ENCODE assay signal across 9 mouse cellular contexts in the genomic region with DNA sequence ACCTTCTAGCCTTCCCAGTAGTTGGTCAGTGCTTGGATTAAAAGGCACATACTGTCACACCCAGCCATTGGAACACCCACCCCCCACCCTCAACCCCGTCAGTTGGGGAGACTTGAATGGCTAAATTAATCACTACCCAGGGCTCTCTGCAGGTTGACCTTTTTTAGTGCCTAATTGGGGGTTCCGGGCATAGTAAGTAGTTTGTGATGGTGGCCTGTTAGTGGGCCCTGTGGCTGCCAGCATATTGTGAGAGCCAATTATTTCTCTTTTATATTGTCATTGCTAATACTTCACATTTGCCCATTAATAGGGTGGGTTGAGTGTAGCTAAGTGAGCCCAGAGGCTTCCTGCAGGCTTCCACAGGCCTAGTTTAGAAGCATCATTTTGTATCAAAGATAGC. TPM values are rescaled to one million over a fixed set of nuclear protein-coding genes. Genes with fewer than 3 reads are reported as not detected.
DNase-seq lines count a peak whose midpoint lies in the region; ATAC-seq and TF ChIP-seq lines count a peak whose summit lies in the region.
"Had no signal": no experiment of that assay in that cellular context is flagged by ENCODE, and none has a peak within 500 bp of the region (broad histone marks: within the 10 kb centered on the region; RNA-seq: fewer than 3 reads in every experiment).

No protein-coding gene starts in this region.

- WGBS in hindbrain, embryonic 11.5 days = 28% methylated on average over 2 of the region's 2 CpGs
- 90% methylated on average over 1 of the region's 2 CpGs for WGBS in macrophage (ENCODE audit: missing documents)

- H3K9ac ChIP-seq in hindbrain, embryonic 11.5 days (ENCODE audit: low read depth, low read length) = no peak overlapping the region

- H3K4me2 ChIP-seq in hindbrain, embryonic 11.5 days (replicated peaks; ENCODE audit: low read depth, low read length) = peak overlapping the region; percentile 46

- no peak for TF ChIP-seq CTCF in G1E (IDR thresholded peaks at IDR 0.05; ENCODE audit: low read depth, low read length)

- intact Hi-C loops in heart, postnatal 10 days (cut with DNase I) = no loop called here

- no peaks in the 10 kb centered on the region; the same call in 1 of the 2 replicates for H3K9me3 ChIP-seq in G1E (replicated peaks)
- H3K9me3 ChIP-seq in hindbrain, embryonic 11.5 days (ENCODE audit: control insufficient read depth, low read length) = no peaks in the 10 kb centered on the region; the same call in 1 of the 2 replicates

- peaks cover 51% of the 10 kb centered on the region for H3K4me1 ChIP-seq in G1E (ENCODE audit: insufficient read depth, low read depth, low read length)
- no peaks in the 10 kb centered on the region for H3K4me1 ChIP-seq in hindbrain, embryonic 11.5 days (replicated peaks; ENCODE audit: control insufficient read depth, insufficient read depth, low read length)

- no peak overlapping the region for H3K27ac ChIP-seq in hindbrain, embryonic 11.5 days (ENCODE audit: low read depth, low read length)
- peak overlapping the region; percentile 90 for H3K27ac ChIP-seq in macrophage

- DNase-seq in heart, adult 11 months = peak; percentile 27
- DNase-seq in heart, postnatal 10 days = no peak
- DNase-seq in G1E (ENCODE audit: low spot score) = no peak
- DNase-seq in hindbrain, embryonic 11.5 days (ENCODE audit: low spot score) = no peak
- DNase-seq in gastrocnemius, postnatal 4 days (ENCODE audit: low spot score in 2 of 2) = no peak
- DNase-seq in left cerebral cortex, adult 8-10 months (ENCODE audit: low spot score in 2 of 2) = no peak
- no peak for DNase-seq in urinary bladder, postnatal 4 days (ENCODE audit: low spot score in 2 of 2)
- DNase-seq: gastrocnemius, postnatal 14 days had no signal

- no peaks in the 10 kb centered on the region for H3K27me3 ChIP-seq in G1E (ENCODE audit: insufficient read depth, low read length)
- H3K27me3 ChIP-seq in hindbrain, embryonic 11.5 days (ENCODE audit: control insufficient read depth, insufficient read depth, low read length) = no peaks in the 10 kb centered on the region

- no peak for ATAC-seq in G1E (ENCODE audit: extremely low read depth, insufficient number of reproducible peaks, low FRiP score, poor library complexity, severe bottlenecking)
- ATAC-seq in hindbrain, embryonic 11.5 days (ENCODE audit: low FRiP score) = no peak

- H3K4me3 ChIP-seq in G1E (ENCODE audit: low read depth, low read length) = peak overlapping the region; percentile 94; the same call in 1 of the 2 replicates
- H3K4me3 ChIP-seq in hindbrain, embryonic 11.5 days (ENCODE audit: low read depth, low read length) = no peak overlapping the region
- peak overlapping the region; percentile 74 for H3K4me3 ChIP-seq in macrophage (ENCODE audit: inconsistent target)

- H3K79me2 ChIP-seq in macrophage (ENCODE audit: inconsistent target) = peaks cover 67% of the 10 kb centered on the region

- H3K36me3 ChIP-seq in G1E (replicated peaks) (peaks cover 31% of the 10 kb centered on the region), macrophage (ENCODE audit: inconsistent target) (no peaks in the 10 kb centered on the region)
- no peaks in the 10 kb centered on the region for H3K36me3 ChIP-seq in hindbrain, embryonic 11.5 days (ENCODE audit: control insufficient read depth, insufficient read depth, low read length)

RNA-seq across cellular contexts. Expression of a gene that starts 2.3 kb away (rescaled TPM):
- 100 to 1,000 TPM; 298 to 299 TPM for total RNA-seq in heart, postnatal 10 days (2021)
- 1,012 and 1,046 TPM in 2 replicates for total RNA-seq in G1E (2014; fragmentation: Nextera tagmentation)
- 868 and 989 TPM in 2 replicates for total RNA-seq in G1E (2017)
- 493 and 528 TPM in 2 replicates for polyA plus RNA-seq in G1E (2012)
- polyA plus RNA-seq in hindbrain, embryonic 11.5 days (2014; fragmentation: Nextera tagmentation; extraction: Ambion mirVana) = 521 and 531 TPM in 2 replicates
- 100 to 1,000 TPM in 24 of 26 experiments, 10 to 100 TPM in 2; 88.1 to 403 (median 202) TPM for total RNA-seq in macrophage (2018; cell fraction: chromatin; rRNA removed)
- 100 to 1,000 TPM; 413 to 754 (median 525) TPM for total RNA-seq in macrophage (2018; cell fraction: cytosol; rRNA removed)
- 100 to 1,000 TPM; 142 to 412 (median 227) TPM for total RNA-seq in macrophage (2018; cell fraction: nucleus; rRNA removed)
- polyA plus RNA-seq in macrophage (2018) = 687 to 803 TPM (median 741 TPM) in 3 replicates
- 100 to 1,000 TPM; 275 to 283 TPM for total RNA-seq in gastrocnemius, postnatal 4 days (2021)
- total RNA-seq in left cerebral cortex, adult 8-10 months (2022) = 100 to 1,000 TPM; 316 to 326 (median 319) TPM
